Mouse (Mus musculus) liver, adult 2 months (tissue): ENCODE data around the gene Mfsd12.

Experiments used
- CTCF ChIP-seq: fragments of 200-500 bp; IDR thresholded peaks from 2 replicates; pipeline ENCODE4 v1.5.1; 2011; ENCODE audit warnings: low read depth, low read length, control low read depth
- POLR2A ChIP-seq: fragments of 200-500 bp; IDR thresholded peaks from 2 replicates; pipeline ENCODE4 v1.6.1; 2011; ENCODE audit warnings: low read length, control low read depth; ENCODE audit not compliant: insufficient read depth; ENCODE audit errors: extremely low read depth

GRCm38 (mm10) chr10:81340551-81341332 is 16.5 kb upstream of the Mfsd12 start:
- TF ChIP-seq CTCF (no peak), POLR2A (no peak)
